In genomic region chr3:41572968-41573367, GRCm38 (mm10) we compare ENCODE assay signal across 34 mouse cellular contexts.
"Had no signal": no experiment of that assay in that cellular context is flagged by ENCODE, and none has a peak within 500 bp of the region (broad histone marks: within the 10 kb centered on the region; RNA-seq: fewer than 3 reads in every experiment).

No protein-coding gene starts in this region.

- H3K27ac ChIP-seq: heart, embryonic 13.5 days; heart, embryonic 15.5 days; hindbrain, embryonic 10.5 days; hindbrain, embryonic 12.5 days; hindbrain, embryonic 13.5 days; hindbrain, embryonic 14.5 days; hindbrain, embryonic 15.5 days; hindbrain, postnatal 0 days; intestine, embryonic 15.5 days; kidney, embryonic 15.5 days; kidney, postnatal 0 days; layer of hippocampus, adult 2 months; left cerebral cortex, adult 2 months had no signal

- H3K9ac ChIP-seq: heart, embryonic 12.5 days; heart, embryonic 13.5 days; heart, embryonic 15.5 days; hindbrain, embryonic 12.5 days; hindbrain, embryonic 13.5 days; hindbrain, embryonic 14.5 days; hindbrain, embryonic 15.5 days; intestine, embryonic 15.5 days; kidney, embryonic 15.5 days had no signal

- H3K27me3 ChIP-seq: heart, embryonic 12.5 days; heart, embryonic 13.5 days; heart, embryonic 15.5 days; hindbrain, embryonic 12.5 days; hindbrain, embryonic 13.5 days; hindbrain, embryonic 15.5 days; intestine, embryonic 15.5 days; kidney, embryonic 15.5 days had no signal

- H3K36me3 ChIP-seq: heart, embryonic 12.5 days; heart, embryonic 13.5 days; heart, embryonic 15.5 days; hindbrain, embryonic 10.5 days; hindbrain, embryonic 12.5 days; hindbrain, embryonic 13.5 days; hindbrain, embryonic 15.5 days; intestine, embryonic 15.5 days; kidney, embryonic 15.5 days had no signal

- ATAC-seq: hindbrain, embryonic 16.5 days; hindbrain, postnatal 0 days; inflammation-experienced regulatory T-cells, adult 6 months; intestine, embryonic 15.5 days; intestine, embryonic 16.5 days; intestine, postnatal 0 days had no signal

- H3K4me3 ChIP-seq: heart, embryonic 12.5 days; heart, embryonic 13.5 days; heart, embryonic 15.5 days; hindbrain, embryonic 10.5 days; hindbrain, embryonic 12.5 days; hindbrain, embryonic 13.5 days; hindbrain, embryonic 15.5 days; intestine, embryonic 15.5 days; kidney, embryonic 15.5 days; layer of hippocampus, adult 2 months; left cerebral cortex, adult 2 months had no signal

- DNase-seq: heart, postnatal 10 days; heart, postnatal 14 days; heart, postnatal 36 days; heart, postnatal 4 days; kidney, adult 11 months; kidney, adult 18-20 months; kidney, adult 2 months; kidney, adult 8-10 months; kidney, adult 9 months; kidney, postnatal 10 days; kidney, postnatal 14 days; kidney, postnatal 36 days; kidney, postnatal 4 days; layer of hippocampus, adult 9-11 months; layer of hippocampus, postnatal 36 days had no signal

- H3K4me2 ChIP-seq: heart, embryonic 11.5 days; heart, embryonic 12.5 days; heart, embryonic 13.5 days; heart, embryonic 15.5 days; hindbrain, embryonic 12.5 days; hindbrain, embryonic 13.5 days; hindbrain, embryonic 14.5 days; hindbrain, embryonic 15.5 days; intestine, embryonic 15.5 days; kidney, embryonic 15.5 days had no signal

- H3K9me3 ChIP-seq: heart, embryonic 12.5 days; heart, embryonic 13.5 days; heart, embryonic 15.5 days; hindbrain, embryonic 10.5 days; hindbrain, embryonic 12.5 days; hindbrain, embryonic 13.5 days; hindbrain, embryonic 15.5 days; intestine, embryonic 15.5 days; kidney, embryonic 15.5 days had no signal
